Comparison of ENCODE assay signal across 7 mouse cellular contexts in the genomic region with DNA sequence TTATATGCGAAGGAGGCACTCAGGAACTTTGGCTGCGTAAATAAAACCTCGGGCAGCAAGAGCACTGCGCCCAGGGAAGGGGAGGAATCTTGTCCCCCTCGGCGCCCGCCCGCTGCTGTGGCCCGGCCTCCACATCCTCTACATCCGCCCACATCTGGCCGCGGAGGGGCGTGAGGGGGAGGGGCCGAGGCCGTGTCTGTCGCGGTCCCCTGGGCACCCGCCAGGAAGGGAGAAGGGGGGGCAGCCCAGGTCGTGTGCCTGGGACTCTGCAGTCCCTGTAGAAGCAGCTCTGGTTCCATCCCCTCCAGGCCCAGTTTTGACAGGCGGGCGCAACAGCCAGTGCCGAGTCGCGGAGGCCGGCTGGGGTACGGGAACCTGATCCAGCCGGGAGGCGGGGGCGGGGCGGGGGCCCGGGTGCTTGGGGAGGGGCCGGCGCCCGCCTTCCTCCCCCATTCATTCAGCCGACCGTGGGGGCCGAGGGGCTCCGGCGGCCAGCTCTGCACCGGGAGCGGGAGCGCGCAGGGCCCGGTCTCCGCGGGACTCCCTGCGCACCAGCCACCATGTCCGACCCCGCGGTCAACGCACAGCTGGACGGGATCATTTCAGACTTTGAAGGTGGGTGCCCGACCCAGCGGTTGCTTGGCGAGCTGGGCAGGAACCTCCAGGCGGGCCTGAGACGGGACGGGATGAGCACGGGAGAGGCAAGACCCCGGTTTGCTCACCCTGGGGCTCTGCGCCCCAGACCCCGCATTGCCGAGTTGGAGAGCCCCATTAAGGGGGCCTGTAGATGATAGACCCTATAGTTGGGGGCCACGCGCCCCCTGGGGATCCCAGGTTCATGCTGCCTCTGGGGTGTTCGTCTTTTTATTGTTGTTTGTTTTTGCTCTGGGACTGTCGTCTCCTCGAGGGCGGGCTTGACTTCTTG.
DNase-seq lines count a peak whose midpoint lies in the region; ATAC-seq and TF ChIP-seq lines count a peak whose summit lies in the region.

No protein-coding gene starts in this region.

- H3K27ac ChIP-seq in embryonic facial prominence, embryonic 10.5 days (replicated peaks) = peak overlapping the region; percentile 96
- peak overlapping the region; percentile 92 for H3K27ac ChIP-seq in kidney, adult 2 months (ENCODE audit: insufficient read depth, low read depth, low read length)
- H3K27ac ChIP-seq in liver, embryonic 11.5 days (ENCODE audit: low read depth, low read length) = peak overlapping the region; percentile 71

- peak; percentile 81 for DNase-seq in T-cell, adult 2 months (ENCODE audit: low spot score)
- DNase-seq in embryonic facial prominence, embryonic 10.5 days (ENCODE audit: low spot score) = peak; percentile 97
- peak; percentile 93 to 95 for DNase-seq in heart, adult 9 months (ENCODE audit: low spot score in 2 of 2)
- DNase-seq in kidney, adult 2 months = peak; percentile 97
- DNase-seq in liver, embryonic 11.5 days (ENCODE audit: low spot score) = peak; percentile 79
- DNase-seq in spleen, postnatal 4 days (ENCODE audit: low spot score in 2 of 2) = peak; percentile 80 to 85

- WGBS in embryonic facial prominence, embryonic 10.5 days = under 1% methylated on average over 69 of the region's 69 CpGs
- WGBS in kidney, adult 2 months = under 1% methylated on average over 68 of the region's 69 CpGs
- under 1% methylated on average over 56 of the region's 69 CpGs for WGBS in liver, embryonic 11.5 days

- H3K79me2 ChIP-seq in myocyte (ENCODE audit: control insufficient read depth, insufficient read depth) = peaks cover 74% of the 10 kb centered on the region

- peak overlapping the region; percentile 53 for H3K9ac ChIP-seq in liver, embryonic 11.5 days (ENCODE audit: low read depth, low read length)

- no peak for TF ChIP-seq POLR2A in kidney, adult 2 months (IDR thresholded peaks at IDR 0.05; ENCODE audit: low read depth, low read length)
- peak; percentile 61 for TF ChIP-seq POLR2A in myocyte (IDR thresholded peaks at IDR 0.05; ENCODE audit: insufficient read length, low read depth)

- H3K4me1 ChIP-seq in embryonic facial prominence, embryonic 10.5 days = peaks cover 94% of the 10 kb centered on the region
- H3K4me1 ChIP-seq in kidney, adult 2 months (ENCODE audit: control insufficient read depth, insufficient read depth, low read length) = peaks cover 11% of the 10 kb centered on the region
- H3K4me1 ChIP-seq in liver, embryonic 11.5 days (replicated peaks; ENCODE audit: control insufficient read depth, insufficient read depth, low read length) = peaks cover 35% of the 10 kb centered on the region

- H3K4me2 ChIP-seq in liver, embryonic 11.5 days = peak overlapping the region; percentile 71
- H3K4me2 ChIP-seq in myocyte (ENCODE audit: low read depth) = peak overlapping the region; percentile 97

- peak overlapping the region; percentile 88 for H3K4me3 ChIP-seq in embryonic facial prominence, embryonic 10.5 days
- peak overlapping the region; percentile 79 for H3K4me3 ChIP-seq in kidney, adult 2 months (ENCODE audit: insufficient read depth, low read depth, low read length)
- peak overlapping the region; percentile 59 for H3K4me3 ChIP-seq in liver, embryonic 11.5 days (ENCODE audit: low read depth, low read length)
- H3K4me3 ChIP-seq in myocyte = peak overlapping the region; percentile 77

- no peak for TF ChIP-seq CTCF in kidney, adult 2 months (conservative IDR thresholded peaks at IDR 0.05; ENCODE audit: insufficient read depth, insufficient read length, low read depth, low read length)

- peak overlapping the region; percentile 85 for H3ac ChIP-seq in myocyte (ENCODE audit: control insufficient read depth, insufficient read length)

- H3K27me3 ChIP-seq in embryonic facial prominence, embryonic 10.5 days (replicated peaks; ENCODE audit: low read depth, poor library complexity, severe bottlenecking) = no peaks in the 10 kb centered on the region
- no peaks in the 10 kb centered on the region for H3K27me3 ChIP-seq in kidney, adult 2 months (replicated peaks; ENCODE audit: control insufficient read depth, insufficient read depth, low read length)
- peaks cover 23% of the 10 kb centered on the region for H3K27me3 ChIP-seq in liver, embryonic 11.5 days (replicated peaks; ENCODE audit: control insufficient read depth, insufficient read depth, low read length)
- H3K27me3 ChIP-seq in myocyte (ENCODE audit: control insufficient read depth, insufficient read depth, insufficient read length) = no peaks in the 10 kb centered on the region

- no peaks in the 10 kb centered on the region for H3K9me3 ChIP-seq in embryonic facial prominence, embryonic 10.5 days
- H3K9me3 ChIP-seq in liver, embryonic 11.5 days (ENCODE audit: control insufficient read depth, low read length) = no peaks in the 10 kb centered on the region

- H3K36me3 ChIP-seq in embryonic facial prominence, embryonic 10.5 days (replicated peaks) = peaks cover 13% of the 10 kb centered on the region
- H3K36me3 ChIP-seq in kidney, adult 2 months (ENCODE audit: control insufficient read depth, insufficient read depth, low read length) = no peaks in the 10 kb centered on the region
- no peaks in the 10 kb centered on the region for H3K36me3 ChIP-seq in liver, embryonic 11.5 days (ENCODE audit: control insufficient read depth, insufficient read depth, low read length)
- no peaks in the 10 kb centered on the region for H3K36me3 ChIP-seq in myocyte (ENCODE audit: control insufficient read depth, insufficient read depth)

- ATAC-seq in liver, embryonic 11.5 days (replicated peaks; ENCODE audit: low FRiP score) = peak; percentile 70

TF ChIP-seq in myocyte, 11 proteins besides CTCF, POLR2A, EP300 and RAD21:
- TF ChIP-seq MYOD1 (IDR thresholded peaks at IDR 0.05; ENCODE audit: control insufficient read depth in 1 of 3, insufficient read length in 2 of 3, low read depth in 2 of 3) (peak in 2 of 3 experiments; percentile 3 to 46), E2F4 (IDR thresholded peaks at IDR 0.05; ENCODE audit: insufficient read depth) (no peak), POLR2AphosphoS2 (IDR thresholded peaks at IDR 0.05; ENCODE audit: insufficient read length, low read depth) (peak; percentile 59), MYOG (IDR thresholded peaks at IDR 0.05; ENCODE audit: control insufficient read depth in 1 of 3, insufficient read depth in 1 of 3, insufficient read length in 2 of 3, low read depth in 2 of 3) (peak in 1 of 3 experiments; percentile 7), TCF12 (IDR thresholded peaks at IDR 0.05; ENCODE audit: insufficient read depth, poor library complexity, severe bottlenecking) (no peak)

Comparison
In these comparisons a context has a peak if more than half of its experiments do, and no peak if none do; other contexts are left out.
1. Peak in every context shown above with its lines: DNase-seq, ATAC-seq, H3K4me3 ChIP-seq and H3K27ac ChIP-seq.